Mouse (Mus musculus) layer of hippocampus, adult 9-10 months (tissue): ENCODE measurements at regions not wholly inside any gene's neighbourhood (a gene's known extent, or its start where the extent isn't known, plus 50 kb on each side); places are given as distances from the start of the nearest gene placed in this dataset.

Source experiments
- DNase-seq: peaks from one replicate; pipeline ENCODE4 v3.0.0; 2022; ENCODE audit warnings: low spot score

DNA sequence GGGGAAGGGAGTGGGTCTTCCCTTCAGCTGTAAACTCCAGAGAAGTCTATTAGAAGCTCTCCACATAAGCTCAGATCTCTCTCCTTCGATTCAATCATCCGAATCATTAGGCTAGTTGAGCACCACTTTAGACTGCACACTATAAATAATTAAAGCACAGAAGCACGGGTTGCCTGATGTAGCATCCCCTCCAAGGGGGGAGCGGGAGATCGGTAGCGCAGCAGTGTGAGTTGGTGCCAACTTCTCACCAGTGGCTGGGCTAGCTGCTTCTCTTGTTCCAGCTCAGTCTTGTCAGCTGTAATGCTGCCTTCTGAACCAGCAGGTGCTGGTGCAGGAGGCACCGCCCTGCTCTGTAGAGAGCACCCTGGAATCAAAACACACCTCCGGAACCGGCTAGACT, 78.6 kb downstream of the A830031A19Rik start:
- no peak for DNase-seq

DNA sequence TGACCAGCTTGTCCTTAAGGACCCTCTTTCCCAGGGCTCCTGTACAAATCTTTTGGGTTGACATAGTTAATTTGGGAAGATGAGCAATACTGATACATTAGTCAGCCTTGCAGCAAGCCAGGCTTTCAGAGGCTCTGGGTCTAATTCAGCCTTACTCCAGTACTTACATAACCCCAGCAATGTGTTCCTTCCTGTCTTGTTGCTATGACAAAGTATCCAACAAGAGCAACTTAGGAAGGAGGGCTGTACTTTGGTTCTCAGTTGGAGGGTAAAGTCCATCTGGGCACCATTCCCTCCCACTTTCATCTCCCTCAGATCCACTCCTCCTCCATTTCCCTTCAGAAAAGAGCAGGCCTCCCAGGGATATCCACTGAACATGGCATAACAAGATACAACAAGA, 80.7 kb downstream of the A830031A19Rik start:
- no peak for DNase-seq

DNA sequence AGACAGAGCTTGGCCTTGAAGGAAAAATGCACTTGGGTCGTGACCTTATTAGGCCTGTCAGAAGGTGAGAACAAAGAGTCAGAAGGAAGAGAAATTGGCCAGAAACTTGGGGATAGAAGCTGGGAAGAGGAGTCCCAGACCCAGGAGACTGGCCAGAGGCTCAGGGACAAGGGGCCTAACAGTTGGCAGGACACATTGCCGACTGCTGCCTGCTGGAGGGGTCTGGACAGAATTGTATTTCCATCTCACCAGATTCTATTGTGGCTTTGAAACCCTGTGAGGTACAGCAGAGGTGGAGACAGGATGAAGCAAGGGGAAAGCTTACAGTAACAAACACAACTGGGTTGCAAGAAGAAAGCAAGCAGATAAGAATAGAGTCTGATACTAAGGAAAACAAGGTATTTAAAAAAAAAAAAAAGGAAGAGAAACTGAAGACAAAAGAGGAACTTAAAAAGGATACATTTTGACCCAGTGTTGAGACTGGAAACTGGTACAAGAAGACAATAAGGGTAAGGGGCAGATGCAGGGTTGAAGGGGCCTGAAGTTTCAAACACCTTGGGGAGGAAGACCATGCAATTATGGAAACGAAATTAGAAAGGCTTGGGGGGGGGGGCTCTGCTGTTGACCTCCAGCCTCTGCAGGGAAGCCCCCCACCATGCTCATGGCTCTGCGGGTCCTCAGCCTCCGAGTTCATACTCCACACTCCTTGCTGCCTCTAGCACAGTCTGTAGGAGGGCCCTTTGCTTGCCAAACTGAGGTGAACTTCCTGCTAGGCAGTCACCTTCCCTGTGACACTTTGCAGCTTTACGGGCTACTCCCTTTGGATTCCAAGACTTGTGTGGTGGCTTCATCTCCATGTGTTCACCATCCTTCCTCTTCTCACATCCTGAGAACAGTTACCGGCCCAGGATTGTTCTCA, 87.1 kb downstream of the A830031A19Rik start:
- no peak for DNase-seq

GRCm38 (mm10) chr11:23985231-23985630, 89.6 kb downstream of the A830031A19Rik start:
- DNase-seq = no peak

DNA sequence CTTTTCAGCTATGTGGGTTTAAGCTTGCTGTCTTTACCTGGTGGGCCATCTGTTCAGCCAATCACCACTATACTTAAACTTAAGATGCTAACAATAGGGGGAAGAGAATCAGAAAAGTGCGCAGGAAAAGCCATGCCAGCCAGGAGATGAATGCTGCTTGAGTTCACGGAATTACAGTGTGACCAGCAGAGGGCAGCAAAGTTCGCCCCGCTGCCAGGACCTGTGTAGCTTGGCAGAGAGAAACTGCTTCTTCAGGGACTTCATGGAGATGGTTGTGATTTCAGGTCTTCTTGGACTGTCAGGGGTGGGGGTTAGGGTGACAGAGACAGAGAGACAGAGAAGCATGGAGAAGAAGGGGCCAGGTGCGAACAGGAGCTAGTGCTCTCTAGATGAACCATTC, 84.3 kb upstream of the Papolg start:
- peak; percentile 48 for DNase-seq

GRCm38 (mm10) chr11:23978300-23978699, 83.2 kb upstream of the Papolg start:
- DNase-seq = no peak

DNA sequence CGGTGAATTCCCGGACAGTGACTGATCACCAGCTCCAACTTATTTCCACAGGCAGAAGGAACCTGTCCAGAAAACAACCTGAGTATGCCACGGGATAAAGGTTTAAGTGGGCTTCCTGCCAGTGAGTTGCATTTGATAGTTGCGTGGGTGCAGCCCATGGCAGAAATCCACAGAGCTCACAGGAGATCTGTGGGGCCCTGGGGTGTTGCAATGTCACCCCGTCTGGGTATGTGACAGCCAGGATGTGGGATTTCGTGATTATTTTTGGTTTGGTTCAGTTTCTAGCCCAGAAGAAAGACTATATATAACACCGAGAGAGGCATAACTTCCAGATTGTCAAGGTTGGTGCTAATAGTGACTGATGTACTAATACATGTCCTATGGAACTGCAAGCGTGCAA, 82.0 kb upstream of the Papolg start:
- DNase-seq = peak; percentile 52

- no peak for DNase-seq
These were observed 59.3 kb upstream of the Papolg start for GRCm38 (mm10) chr11:23954323-23954722.

DNA sequence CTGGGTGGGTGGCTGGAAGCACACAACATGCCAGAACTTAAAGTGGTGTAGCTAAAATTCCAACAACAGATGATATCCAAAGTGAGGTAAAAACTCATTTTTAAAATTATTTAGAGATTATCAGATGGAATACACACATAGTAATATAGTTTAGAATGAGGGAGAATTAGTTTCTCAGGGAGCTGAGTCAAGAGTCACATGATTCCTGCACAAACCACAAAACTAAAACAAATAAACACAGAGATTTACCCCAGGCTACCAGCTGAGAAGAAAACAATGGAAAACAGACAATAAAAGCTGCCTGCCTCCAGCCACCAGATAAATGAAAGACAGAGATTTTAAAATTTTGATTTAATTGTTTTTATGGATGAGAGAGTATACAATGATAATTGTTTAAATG, 50.9 kb upstream of the Papolg start:
- DNase-seq = no peak
